Mouse (Mus musculus) megakaryocyte, embryonic 14.5 days (primary cell): ENCODE results near the gene Sorbs1.

Source experiments
- FLI1 ChIP-seq: IDR thresholded peaks from 2 replicates; pipeline ENCODE4 v1.6.1; 2012; ENCODE audit warnings: low read length, inconsistent platforms, mixed read lengths
- GATA1 ChIP-seq: IDR thresholded peaks from 3 replicates; pipeline ENCODE4 v1.6.1; 2012; ENCODE audit warnings: mixed read lengths, low read length, inconsistent platforms, borderline replicate concordance

- no peak for TF ChIP-seq GATA1
- no peak for TF ChIP-seq FLI1
These were observed 210.7 kb downstream of the Sorbs1 start for GRCm38 (mm10) chr19:40302916-40303315.
